Mouse (Mus musculus) neural tube, embryonic 14.5 days (tissue): Measurements from ENCODE around the gene Fam163a. TPM values are rescaled to one million over a fixed set of nuclear protein-coding genes. Genes with fewer than 3 reads are reported as not detected.

Experiments used
- ATAC-seq: fragments of 200-750 bp; cut with Nextera tagmentation; 2 replicates; pipeline ENCODE4 v1.8.0; 2017; ENCODE audit warnings: low read depth, mild to moderate bottlenecking, moderate TSS enrichment, moderate library complexity
- H3K27ac ChIP-seq: fragments of 300-500 bp; sonication (generic); 2 replicates; pipeline ENCODE4 v1.5.1; 2014; ENCODE audit warnings: low read depth, mild to moderate bottlenecking, control low read depth, low read length, moderate library complexity, mixed read lengths
- H3K27me3 ChIP-seq: fragments of 300-500 bp; sonication (generic); 2 replicates; pipeline ENCODE4 v1.6.1; 2014; ENCODE audit warnings: low read length; ENCODE audit not compliant: control insufficient read depth, insufficient read depth
- H3K36me3 ChIP-seq: fragments of 300-500 bp; sonication (generic); 2 replicates; pipeline ENCODE4 v1.6.1; 2014; ENCODE audit warnings: low read length, mixed read lengths; ENCODE audit not compliant: control insufficient read depth, insufficient read depth
- H3K4me1 ChIP-seq: fragments of 300-500 bp; sonication (generic); 2 replicates; pipeline ENCODE4 v1.6.1; 2014; ENCODE audit warnings: low read length; ENCODE audit not compliant: control insufficient read depth, insufficient read depth
- H3K4me2 ChIP-seq: fragments of 300-500 bp; sonication (generic); 2 replicates; pipeline ENCODE4 v1.6.1; 2014; ENCODE audit warnings: mild to moderate bottlenecking, low read depth, low read length, control low read depth
- H3K4me3 ChIP-seq: fragments of 300-500 bp; sonication (generic); 2 replicates; pipeline ENCODE4 v1.5.1; 2014; ENCODE audit warnings: low read depth, low read length, control low read depth, mixed read lengths
- H3K9ac ChIP-seq: fragments of 300-500 bp; sonication (generic); replicated peaks from 2 replicates; pipeline ENCODE4 v1.6.1; 2014; ENCODE audit warnings: low read depth, mild to moderate bottlenecking, control low read depth, low read length, mixed read lengths
- H3K9me3 ChIP-seq: fragments of 300-500 bp; sonication (generic); 2 replicates; pipeline ENCODE4 v1.6.1; 2016; ENCODE audit warnings: low read length; ENCODE audit not compliant: control insufficient read depth
- WGBS: fragments of 180-500 bp; shearing (Covaris S2); extraction: QIAGEN DNeasy Blood & Tissue Kit; methylation state at CpG from one replicate; pipeline ENCODE4 v1.1.7; 2014; 5-methylcytosine and 5-hydroxymethylcytosine counted together
- polyA plus RNA-seq: library from polyadenylated mRNA; unstranded; fragments of >200 nt; fragmentation: Nextera tagmentation; extraction: Ambion mirVana; gene quantifications from 2 replicates; pipeline ENCODE4 v1.2.1, GENCODE M21; 2014

The Fam163a gene
- polyA plus RNA-seq, 1 experiment from 2014 or later, result 5.0 TPM

- no peaks in the 10 kb centered on the region for H3K36me3 ChIP-seq
- no peak overlapping the region for H3K9ac ChIP-seq
These were observed 120.2 kb downstream of the Fam163a start for GRCm38 (mm10) chr1:156084603-156085002.

GRCm38 (mm10) chr1:156077655-156078054 is 127.2 kb downstream of the Fam163a start:
- Histone ChIP-seq H3K27ac (no peak overlapping the region), H3K27me3 (no peaks in the 10 kb centered on the region), H3K36me3 (no peaks in the 10 kb centered on the region), H3K9me3 (no peaks in the 10 kb centered on the region), H3K4me2 (no peak overlapping the region), H3K9ac (no peak overlapping the region), H3K4me1 (no peaks in the 10 kb centered on the region), H3K4me3 (no peak overlapping the region)
- 63% methylated on average over 3 of the region's 3 CpGs for whole genome bisulfite sequencing
- ATAC-seq, result no peak

More at GRCm38 (mm10) chr1:156084603-156085002, 120.2 kb downstream of the Fam163a start:
- WGBS, result 63% methylated on average over 3 of the region's 3 CpGs
- no peaks in the 10 kb centered on the region for H3K9me3 ChIP-seq
- H3K4me1 ChIP-seq, result no peaks in the 10 kb centered on the region
- H3K27ac ChIP-seq, result no peak overlapping the region
- no peaks in the 10 kb centered on the region for H3K27me3 ChIP-seq
- ATAC-seq, result no peak
- no peak overlapping the region for H3K4me2 ChIP-seq
- no peak overlapping the region for H3K4me3 ChIP-seq

- Histone ChIP-seq H3K4me1 (no peaks in the 10 kb centered on the region), H3K27ac (no peak overlapping the region), H3K27me3 (no peaks in the 10 kb centered on the region), H3K9ac (no peak overlapping the region), H3K9me3 (no peaks in the 10 kb centered on the region), H3K4me2 (no peak overlapping the region), H3K4me3 (no peak overlapping the region), H3K36me3 (no peaks in the 10 kb centered on the region)
- ATAC-seq, result no peak
- WGBS, result 48% methylated on average over 4 of the region's 4 CpGs
These were observed 128.4 kb downstream of the Fam163a start for GRCm38 (mm10) chr1:156076474-156076873.

GRCm38 (mm10) chr1:156074575-156074974 is 130.3 kb downstream of the Fam163a start:
- Histone ChIP-seq H3K27me3 (no peaks in the 10 kb centered on the region), H3K9me3 (no peaks in the 10 kb centered on the region), H3K9ac (no peak overlapping the region), H3K4me1 (no peaks in the 10 kb centered on the region), H3K4me3 (no peak overlapping the region), H3K36me3 (no peaks in the 10 kb centered on the region), H3K27ac (no peak overlapping the region), H3K4me2 (no peak overlapping the region)
- no peak for ATAC-seq
- whole genome bisulfite sequencing, result 73% methylated on average over 8 of the region's 8 CpGs

- Histone ChIP-seq H3K9ac (no peak overlapping the region), H3K27me3 (no peaks in the 10 kb centered on the region), H3K4me1 (no peaks in the 10 kb centered on the region), H3K4me2 (no peak overlapping the region), H3K9me3 (no peaks in the 10 kb centered on the region), H3K27ac (no peak overlapping the region), H3K36me3 (no peaks in the 10 kb centered on the region), H3K4me3 (no peak overlapping the region)
- no peak for ATAC-seq
- 71% methylated on average over 15 of the region's 15 CpGs for WGBS
These were observed 131.5 kb downstream of the Fam163a start for GRCm38 (mm10) chr1:156073169-156073821.

GRCm38 (mm10) chr1:156070106-156070505 is 134.7 kb downstream of the Fam163a start:
- H3K9ac ChIP-seq, result no peak overlapping the region
- no peaks in the 10 kb centered on the region for H3K9me3 ChIP-seq
- 90% methylated on average over 14 of the region's 14 CpGs for WGBS
- ATAC-seq, result no peak
- no peaks in the 10 kb centered on the region for H3K4me1 ChIP-seq
- no peak overlapping the region for H3K4me3 ChIP-seq
- peaks cover 4% of the 10 kb centered on the region; the same call in 1 of the 2 replicates for H3K36me3 ChIP-seq
- no peaks in the 10 kb centered on the region for H3K27me3 ChIP-seq
- H3K4me2 ChIP-seq, result no peak overlapping the region
- H3K27ac ChIP-seq, result no peak overlapping the region

- 63% methylated on average over 3 of the region's 3 CpGs for WGBS
- no peak overlapping the region for H3K4me2 ChIP-seq
- H3K27me3 ChIP-seq, result no peaks in the 10 kb centered on the region
- H3K4me3 ChIP-seq, result no peak overlapping the region
- no peak for ATAC-seq
- H3K9me3 ChIP-seq, result no peaks in the 10 kb centered on the region
- no peak overlapping the region for H3K9ac ChIP-seq
- peaks cover 20% of the 10 kb centered on the region for H3K36me3 ChIP-seq
- H3K4me1 ChIP-seq, result no peaks in the 10 kb centered on the region
- H3K27ac ChIP-seq, result no peak overlapping the region
These were observed 138.7 kb downstream of the Fam163a start for GRCm38 (mm10) chr1:156066133-156066532.

- ATAC-seq, result no peak
- Histone ChIP-seq H3K4me2 (no peak overlapping the region), H3K4me3 (no peak overlapping the region), H3K4me1 (no peaks in the 10 kb centered on the region), H3K27ac (no peak overlapping the region), H3K9ac (no peak overlapping the region), H3K9me3 (no peaks in the 10 kb centered on the region), H3K27me3 (no peaks in the 10 kb centered on the region), H3K36me3 (peaks cover 20% of the 10 kb centered on the region)
- 88% methylated on average over 4 of the region's 4 CpGs for WGBS
These were observed 142.6 kb downstream of the Fam163a start for GRCm38 (mm10) chr1:156062193-156062592.

GRCm38 (mm10) chr1:156058207-156058606 is 146.6 kb downstream of the Fam163a start:
- Histone ChIP-seq H3K36me3 (peaks cover 8% of the 10 kb centered on the region; the same call in 1 of the 2 replicates), H3K9me3 (no peaks in the 10 kb centered on the region), H3K9ac (no peak overlapping the region), H3K4me1 (no peaks in the 10 kb centered on the region), H3K4me2 (no peak overlapping the region), H3K4me3 (no peak overlapping the region), H3K27ac (no peak overlapping the region), H3K27me3 (no peaks in the 10 kb centered on the region)
- no peak for ATAC-seq
- WGBS, result 98% methylated on average over 2 of the region's 2 CpGs
